Mouse (Mus musculus): ENCODE results near the gene Impg1. TPM values are rescaled to one million over a fixed set of nuclear protein-coding genes. Genes with fewer than 3 reads are reported as not detected.

The Impg1 gene
- not detected for total RNA-seq (2021)
- long read RNA-seq: 0 reads

DNA sequence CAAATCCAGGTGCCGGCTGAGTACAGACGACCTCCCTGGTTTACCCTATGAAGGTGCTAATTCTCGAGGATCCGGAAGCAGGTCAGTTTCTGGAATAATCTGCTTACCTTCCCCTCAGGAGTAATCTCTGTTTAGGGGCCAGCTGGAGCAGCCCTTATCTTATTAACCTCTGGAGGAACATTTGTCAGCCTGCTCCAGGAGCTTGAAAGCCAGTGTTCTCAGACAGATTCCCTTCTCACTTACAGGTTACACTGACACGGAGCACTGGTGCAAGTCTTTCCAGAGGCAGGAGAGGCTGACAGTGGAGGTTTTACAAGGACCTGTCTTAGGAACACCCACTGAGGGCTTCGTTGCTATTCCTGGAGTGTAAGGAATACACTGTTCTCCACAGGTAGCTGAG is at the start of gene Impg1:
Gene Impg1, minus strand, starts transcription at position 101 of the 400 bp plus-strand sequence.
- no peak for DNase-seq (ENCODE audit: low spot score in 2 of 2)

DNA sequence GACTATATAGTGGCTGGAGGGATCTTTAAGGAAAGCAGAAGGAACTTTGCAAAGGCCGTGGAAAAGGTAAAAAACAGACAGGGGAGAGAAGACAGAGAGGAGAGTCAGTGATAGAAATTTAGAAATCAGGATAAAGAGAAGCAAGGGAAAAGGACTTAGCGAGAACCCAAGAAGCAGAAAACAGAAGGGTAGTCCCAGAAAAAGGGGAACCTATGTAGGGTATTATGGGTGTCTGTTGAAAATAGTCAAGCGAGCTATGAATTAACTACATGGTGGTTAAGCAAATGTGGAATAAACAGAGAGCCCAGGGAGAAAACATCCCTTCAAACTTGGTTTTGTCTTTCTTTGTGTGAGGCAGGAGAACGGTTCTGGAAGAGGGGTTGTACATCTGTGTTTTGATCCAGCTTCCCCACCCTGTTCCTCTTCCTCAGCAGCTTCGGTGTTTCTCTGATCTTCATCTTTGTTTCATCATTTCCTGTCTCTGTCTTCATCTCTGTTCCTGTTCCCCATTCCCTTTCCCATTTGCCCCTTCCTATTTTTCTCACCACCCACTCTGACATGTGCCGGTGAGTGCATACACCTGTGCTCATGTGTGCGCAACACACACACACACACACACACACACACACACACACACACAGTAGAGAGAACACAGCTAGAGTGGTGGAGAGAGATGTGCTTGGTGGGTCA is 44.3 kb upstream of the Impg1 start:
- DNase-seq (ENCODE audit: low spot score in 2 of 2): no peak

DNA sequence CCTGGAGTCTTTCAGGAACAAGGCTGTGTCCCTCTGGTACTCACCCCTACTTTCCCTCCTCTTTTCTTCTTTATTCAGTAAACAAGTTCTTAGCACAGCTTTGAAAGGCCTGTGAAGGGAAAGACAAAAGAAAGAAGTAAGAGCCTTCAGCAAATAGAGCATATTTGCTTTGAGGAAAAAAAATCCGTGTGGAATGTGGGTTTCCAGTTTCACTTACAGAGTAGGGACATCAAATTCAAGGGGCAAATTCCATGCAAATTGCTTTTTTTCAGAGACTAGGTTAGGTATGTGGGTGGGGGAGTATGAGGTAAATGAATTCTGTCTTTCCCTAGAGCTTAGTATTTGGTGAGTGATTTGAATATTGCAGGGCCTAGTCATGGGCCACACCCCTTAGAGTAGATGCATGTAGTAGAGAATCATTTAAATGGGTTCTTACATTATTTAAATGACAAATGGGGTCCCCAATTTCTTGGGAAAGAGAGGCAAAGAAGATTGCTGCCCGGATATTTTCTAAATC is 39.3 kb upstream of the Impg1 start:
- DNase-seq (ENCODE audit: low spot score in 2 of 2): no peak

DNA sequence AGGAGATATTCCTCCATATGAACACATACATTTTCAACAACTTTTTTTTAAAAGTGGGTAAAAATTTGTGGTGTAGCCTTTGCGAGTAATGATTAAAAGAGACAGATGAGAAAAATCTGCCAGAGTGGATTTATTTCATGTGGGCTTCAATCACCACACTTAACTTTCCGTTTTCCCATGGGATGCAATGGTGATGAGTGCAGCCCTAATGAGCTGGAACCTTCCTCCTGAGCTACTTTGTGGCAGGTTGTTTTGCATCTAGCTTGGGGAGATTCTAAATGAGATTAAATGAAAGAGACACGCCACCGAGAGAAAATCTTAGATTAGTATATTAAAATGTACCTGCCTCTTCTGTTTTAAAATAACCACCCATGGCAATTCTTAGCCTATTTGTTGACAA is 26.3 kb upstream of the Impg1 start:
- no peak for DNase-seq (ENCODE audit: low spot score in 2 of 2)

DNA sequence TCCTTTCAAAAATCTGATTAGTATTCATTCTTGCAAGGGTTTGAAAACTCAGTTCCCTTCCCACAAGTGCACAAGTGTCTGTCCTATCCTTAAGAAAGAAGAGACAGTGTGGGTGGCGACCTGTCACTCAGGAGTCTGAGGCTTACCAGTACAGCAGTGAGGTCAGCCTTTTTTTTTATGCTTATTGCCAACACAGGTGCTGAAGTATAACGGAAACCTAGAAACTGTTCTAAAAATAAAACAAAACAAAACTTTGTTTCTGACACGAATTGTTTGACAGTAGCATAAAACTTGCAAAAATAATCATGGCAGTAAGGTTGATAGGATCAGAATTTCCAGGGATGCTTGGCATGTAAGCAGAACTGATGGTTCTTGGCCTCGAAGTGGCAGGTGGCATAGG is 4.9 kb downstream of the Impg1 start:
- no peak for DNase-seq (ENCODE audit: low spot score in 2 of 2)

DNA sequence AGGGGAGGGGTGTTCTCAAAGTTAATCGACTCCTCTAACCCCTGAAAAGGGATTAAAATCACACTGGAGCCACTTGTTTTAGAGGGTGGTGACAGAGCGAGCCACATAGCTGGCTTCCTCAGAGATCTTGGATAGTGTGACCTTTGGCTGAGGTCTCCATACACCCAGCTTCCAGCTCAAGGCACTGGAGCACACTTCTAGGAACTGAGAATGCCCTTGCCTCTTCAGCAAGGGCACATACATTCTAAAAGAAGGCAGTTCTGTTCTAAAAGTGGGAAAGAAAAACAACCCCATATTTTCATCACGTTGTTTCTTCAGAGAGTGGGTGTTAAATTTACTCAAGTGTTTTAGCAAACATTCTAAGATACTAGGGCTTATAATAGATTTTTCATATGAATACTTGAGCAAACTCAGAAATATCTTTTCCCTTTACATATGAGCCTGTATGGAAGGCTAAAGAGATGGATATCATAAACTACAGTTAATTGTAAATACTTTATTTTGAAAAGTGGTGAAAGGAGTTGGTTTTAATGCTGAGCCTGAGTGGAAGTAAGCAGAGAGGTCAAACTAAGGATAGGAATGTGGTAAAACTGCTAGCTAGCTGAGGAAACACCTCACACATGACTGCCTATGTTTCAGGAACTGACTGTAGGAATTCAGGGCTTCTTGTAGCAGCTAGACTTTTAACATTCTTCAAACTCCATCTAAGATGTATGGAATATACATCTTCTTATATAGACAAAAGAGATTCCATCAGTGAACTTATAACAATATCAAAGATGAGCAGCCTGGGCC is 14.6 kb downstream of the Impg1 start:
- DNase-seq (ENCODE audit: low spot score in 2 of 2): no peak

DNA sequence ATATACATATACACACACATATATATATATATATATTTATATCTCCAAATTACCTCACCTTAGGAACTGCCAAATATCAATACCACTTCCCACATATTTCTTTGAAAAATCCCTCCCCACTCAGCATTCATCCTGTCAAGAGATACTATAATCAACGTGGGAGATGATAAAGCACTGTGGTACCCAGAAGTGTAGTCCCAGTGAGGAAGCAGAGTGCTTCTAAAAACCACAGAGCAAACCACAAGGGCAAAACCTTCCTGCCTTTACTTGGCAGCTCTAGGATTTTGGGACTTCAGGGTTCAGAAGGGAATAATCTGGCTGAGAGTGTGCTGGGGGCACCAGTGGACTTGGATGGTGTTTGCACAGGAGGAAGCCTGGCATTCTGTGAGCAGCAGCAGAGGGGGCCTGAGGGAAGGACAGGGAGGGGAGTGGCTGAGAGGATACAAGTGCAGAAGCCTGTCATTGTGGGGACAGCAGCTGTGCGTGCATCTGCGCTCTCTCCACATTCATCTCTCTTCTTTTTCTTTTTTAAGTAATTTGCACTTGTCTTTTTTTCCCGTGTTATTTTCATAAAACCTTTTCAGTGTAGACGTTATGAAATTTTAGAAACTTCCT is 24.1 kb downstream of the Impg1 start:
- no peak for DNase-seq (ENCODE audit: low spot score in 2 of 2)

DNA sequence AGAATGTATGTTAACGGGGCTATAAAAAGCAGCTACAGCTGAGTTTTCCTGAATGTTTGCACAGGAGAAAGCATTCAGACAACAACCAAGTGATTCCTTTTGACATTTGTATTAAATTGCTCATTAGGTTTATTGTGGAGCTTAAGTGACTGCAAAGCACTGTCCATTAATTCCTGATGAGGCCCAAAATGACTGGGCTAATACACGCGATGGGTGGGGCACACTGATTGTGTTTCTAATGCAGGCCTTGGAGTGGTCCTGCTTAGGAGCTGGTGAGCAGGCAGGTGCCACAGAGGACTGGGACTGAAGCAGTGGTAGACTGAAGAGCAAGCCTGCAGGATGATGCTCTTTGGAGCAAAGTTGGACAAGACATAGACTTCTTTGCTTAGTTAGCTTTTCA is 73.9 kb downstream of the Impg1 start:
- no peak for DNase-seq (ENCODE audit: low spot score in 2 of 2)

DNA sequence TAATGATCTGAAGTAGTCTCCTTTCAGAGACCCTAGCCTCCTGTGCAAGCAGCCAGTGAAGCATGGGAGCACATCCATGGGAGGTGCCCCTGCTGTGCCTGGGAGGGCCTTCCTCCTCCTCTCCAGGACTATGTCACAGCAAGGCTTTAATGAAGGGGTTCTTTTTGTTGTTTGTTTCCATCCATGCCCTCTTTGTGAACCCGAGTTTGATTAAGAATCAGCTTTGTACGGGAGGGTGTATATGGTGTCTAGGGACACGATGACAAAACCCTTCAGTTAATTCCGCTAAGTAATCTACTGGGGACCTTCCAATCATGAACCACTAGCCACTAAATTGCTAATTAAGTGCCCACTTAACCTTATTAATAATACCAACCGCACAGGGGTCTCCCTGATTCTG is 74.3 kb downstream of the Impg1 start:
- no peak for DNase-seq (ENCODE audit: low spot score in 2 of 2)

DNA sequence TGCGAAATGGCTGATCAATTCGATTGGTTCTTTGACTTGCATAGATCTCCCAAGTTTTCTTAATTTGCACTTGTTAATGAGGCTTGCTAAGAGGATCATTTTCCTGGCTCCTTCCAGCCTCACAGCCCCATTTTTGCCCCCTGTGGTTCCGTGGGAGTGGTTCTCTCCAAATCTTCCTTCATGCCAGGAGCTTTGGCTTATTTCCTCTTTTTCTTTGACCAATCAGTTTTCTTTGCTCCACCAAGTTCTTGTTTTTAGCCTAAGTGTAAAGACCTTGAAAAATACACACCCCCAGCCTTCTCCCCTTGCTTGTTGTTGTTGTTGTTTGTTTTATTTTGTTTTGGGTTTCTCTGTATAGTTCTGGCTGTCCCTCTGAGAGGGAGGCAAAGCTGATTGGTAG is 77.4 kb downstream of the Impg1 start:
- DNase-seq (ENCODE audit: low spot score in 2 of 2): no peak

DNA sequence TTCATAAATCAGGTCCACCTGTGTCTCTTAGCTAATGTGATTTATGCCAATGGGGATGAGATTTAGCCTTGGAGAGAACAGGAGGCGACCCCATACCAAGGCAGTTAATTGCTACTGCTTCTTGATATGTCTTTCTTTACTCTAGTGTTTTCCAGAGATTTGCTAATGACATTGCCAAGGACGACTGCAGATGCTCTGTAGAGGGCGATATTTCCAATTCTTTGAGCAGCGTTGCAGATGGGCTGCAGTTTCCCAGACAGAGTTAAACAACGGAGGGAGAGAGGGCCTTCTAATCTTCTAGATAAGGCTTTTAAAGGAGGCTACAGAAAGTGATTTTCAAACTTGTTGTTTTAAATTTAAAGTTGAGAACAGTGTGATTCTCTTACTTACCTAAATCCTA is 78.8 kb downstream of the Impg1 start:
- no peak for DNase-seq (ENCODE audit: low spot score in 2 of 2)

DNA sequence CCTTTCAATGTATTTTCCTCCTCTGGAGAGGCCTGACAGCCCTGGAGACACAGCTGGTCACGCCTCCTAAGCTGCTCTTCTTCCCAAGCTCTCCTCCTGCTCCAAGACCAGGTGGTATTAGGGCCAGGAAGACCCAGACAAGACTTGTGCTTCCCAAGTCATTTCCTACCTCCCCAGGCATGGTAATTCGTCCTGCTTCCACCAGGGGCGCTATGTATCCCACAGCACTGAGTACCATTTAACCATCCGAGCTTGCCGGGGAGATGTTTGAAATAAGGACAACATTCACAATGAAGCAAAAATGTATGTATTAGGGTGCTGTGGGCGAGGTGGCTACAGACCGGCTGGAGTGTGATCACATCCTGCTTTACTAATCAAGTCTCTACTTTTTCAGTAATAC is 79.3 kb downstream of the Impg1 start:
- DNase-seq (ENCODE audit: low spot score in 2 of 2): peak; percentile 38 to 41

DNA sequence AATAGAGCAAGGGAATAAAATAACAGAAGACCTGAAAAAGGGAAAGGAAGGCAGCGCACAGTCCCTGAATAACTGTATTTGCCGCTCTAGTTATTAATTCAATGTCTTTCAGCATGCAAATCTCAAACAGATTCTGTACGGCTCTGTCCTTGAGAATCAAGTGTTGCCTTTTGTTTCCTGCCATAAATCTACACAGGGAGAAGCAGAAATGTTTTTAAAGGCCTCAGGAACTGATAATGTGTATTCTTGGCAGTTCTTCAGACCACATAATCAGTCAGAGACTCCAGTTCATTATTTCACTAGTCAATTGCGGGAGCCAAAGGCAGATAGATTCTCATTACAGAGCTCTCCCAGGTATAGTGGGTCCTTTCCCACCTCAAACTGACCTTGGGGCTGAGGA is 82.6 kb downstream of the Impg1 start:
- no peak for DNase-seq (ENCODE audit: low spot score in 2 of 2)

DNA sequence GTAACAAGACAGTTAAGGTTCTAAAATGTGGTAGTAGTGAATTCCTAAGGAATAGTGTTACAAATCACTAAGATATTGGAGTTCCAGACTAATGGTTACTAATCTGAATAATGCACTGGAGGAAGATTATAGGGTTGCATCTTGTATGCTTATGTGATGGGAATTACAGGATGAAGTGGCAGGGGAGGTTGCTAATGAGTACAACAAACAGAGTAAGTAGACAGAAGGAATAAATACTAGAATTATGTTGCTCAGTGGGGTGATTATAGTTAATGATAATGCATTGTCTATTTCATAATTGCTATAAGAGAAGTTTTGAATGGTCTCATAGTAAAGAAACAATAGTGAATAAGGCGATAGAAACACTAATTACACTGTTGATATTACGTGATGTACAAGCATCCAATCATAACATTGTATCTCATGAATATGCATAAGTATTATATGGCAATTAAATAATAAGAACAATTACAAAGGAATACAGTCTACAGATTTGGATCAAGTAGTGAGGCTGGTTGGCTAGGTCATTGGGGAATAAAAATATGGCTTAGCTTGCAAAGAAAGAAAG is 85.1 kb downstream of the Impg1 start:
- DNase-seq (ENCODE audit: low spot score in 2 of 2): no peak

DNA sequence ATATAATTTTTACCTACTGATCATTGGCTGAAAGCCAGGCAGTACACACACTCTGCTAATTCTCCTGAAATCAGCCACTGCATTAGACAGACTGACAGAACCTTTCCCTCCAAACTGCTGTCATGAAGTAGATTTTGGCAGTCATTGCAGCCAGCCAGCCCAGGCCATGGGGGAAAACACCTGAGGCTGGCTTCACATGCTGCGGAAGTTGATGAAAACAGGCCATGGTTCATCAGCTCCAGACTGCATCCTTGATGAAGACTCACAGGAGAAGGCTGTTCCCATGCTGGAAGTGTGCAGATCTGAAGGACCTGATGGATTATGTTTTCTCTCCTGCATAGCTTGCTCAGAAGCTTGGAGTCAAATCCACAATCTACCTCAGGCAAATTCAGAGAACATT is 91.2 kb downstream of the Impg1 start:
- no peak for DNase-seq (ENCODE audit: low spot score in 2 of 2)

DNA sequence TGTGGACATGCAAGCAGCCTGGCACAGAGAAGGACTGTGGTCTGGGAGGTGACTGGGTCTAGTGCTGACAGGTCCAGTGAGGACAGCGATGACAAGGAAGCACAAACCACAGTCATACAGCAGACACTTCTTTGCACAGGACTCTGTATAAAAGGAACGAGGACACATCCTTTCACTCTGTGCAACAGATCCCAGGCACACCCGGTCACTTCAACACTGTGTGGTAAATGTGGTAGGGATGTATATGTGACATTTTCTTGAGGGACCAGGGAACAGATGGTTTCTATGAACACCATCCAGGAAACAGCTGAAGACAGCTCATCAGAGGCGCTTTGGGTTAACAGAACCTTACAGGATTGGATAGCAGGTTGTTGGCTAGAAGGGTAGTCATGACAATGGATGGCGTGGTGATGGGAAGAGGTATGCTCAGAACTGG is 92.0 kb downstream of the Impg1 start:
- no peak for DNase-seq (ENCODE audit: low spot score in 2 of 2)

DNA sequence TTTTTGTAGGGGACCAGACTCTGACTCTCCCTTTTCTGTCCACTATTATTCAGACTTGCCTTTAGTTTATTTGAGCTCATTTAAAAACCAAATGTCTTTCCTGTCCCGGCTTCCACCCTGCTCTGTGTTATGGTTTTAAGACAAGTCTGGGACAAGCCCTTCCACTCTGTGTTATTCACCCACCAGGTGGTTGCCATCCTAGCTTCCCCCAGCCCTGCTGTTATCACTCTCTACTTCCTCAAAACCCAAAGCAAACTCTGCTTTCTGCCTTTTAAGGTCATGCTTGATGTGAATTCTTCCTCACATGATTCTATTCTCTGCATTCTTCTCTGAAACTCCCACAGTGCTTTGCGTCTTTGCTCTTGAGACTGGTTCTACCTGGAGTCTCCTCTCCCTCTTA is 96.6 kb downstream of the Impg1 start:
- no peak for DNase-seq (ENCODE audit: low spot score in 2 of 2)

DNA sequence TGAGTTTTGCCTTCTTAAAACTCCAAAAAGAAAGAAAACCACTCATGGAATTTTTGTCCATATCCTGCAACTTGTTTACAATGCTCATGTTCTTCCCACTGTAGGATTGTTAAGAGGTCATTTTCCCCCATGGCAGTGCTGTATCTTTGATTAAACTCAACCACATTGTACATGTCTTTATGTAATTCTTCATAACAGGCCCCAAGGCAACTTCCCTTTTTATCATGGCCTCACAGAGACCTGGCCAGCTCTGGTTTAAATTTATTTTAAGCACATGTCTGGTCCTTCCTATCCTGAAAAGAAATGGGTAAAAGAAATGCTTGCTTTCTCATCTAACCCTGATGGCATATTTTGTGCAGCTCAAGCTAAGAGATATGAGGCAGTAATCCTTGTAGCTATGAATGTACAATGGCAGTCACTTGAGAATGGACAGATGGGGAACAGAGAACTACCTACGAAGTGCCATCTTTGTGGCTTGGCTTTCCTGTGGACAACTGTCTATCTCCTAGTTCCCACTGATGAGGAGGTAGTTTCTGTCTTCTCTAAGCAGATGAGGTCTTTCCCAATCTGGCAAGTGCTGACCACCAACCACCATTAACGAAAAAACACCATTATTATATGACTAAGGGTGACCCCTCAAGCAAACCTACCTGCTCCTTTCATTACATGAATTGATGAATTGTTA is 97.6 kb downstream of the Impg1 start:
- DNase-seq (ENCODE audit: low spot score in 2 of 2): no peak

DNA sequence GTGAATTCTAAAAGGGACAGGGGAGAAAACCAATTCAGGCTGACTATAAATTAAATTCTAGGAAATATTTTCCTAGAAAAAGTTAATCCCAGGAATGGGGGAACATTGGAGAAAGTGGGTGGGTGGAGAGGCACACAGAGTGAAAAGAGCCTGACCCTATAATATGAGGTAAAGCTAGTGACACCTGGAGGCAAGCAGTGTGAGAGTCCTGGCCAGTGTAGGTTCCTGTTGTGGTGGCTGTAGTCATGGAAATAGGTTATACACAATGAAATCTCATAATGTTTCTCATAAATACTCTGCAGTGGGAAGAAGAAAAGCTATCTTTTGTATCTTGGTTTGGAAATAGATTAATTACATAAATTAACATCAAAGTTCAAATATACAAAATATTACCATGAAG is 105.2 kb downstream of the Impg1 start:
- no peak for DNase-seq (ENCODE audit: low spot score in 2 of 2)

DNA sequence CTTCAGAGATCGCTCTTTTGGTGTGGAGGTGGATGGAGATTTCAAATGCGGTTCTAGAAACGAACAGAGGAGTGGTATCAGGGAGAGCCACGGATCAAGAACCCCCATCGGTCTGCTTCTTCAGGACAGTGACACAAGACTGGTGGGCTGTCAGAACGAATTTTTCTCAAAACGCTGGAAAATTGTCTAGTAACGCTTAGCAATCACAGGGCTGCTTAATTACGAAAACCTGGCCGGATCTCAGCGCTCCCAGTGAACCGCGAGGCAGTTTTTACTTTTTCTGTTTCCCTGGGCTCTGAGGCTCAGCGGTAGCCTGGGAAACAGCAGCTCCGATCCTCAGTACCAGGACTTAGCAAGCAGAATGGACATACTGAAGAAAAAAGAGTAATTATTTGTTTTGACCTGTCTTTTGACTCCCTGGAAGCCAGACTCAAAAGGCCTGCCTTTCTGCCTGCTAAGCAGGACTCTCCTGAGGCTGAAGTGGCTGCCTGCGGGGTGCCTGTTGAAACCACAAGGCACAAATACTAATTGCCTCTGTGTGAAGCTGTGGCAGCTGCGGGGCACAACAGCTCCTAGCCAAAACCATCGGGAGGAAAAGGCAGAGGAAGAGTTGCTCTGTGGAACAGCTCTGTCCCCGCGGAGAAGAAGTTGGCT is 113.5 kb downstream of the Impg1 start:
- DNase-seq (ENCODE audit: low spot score in 2 of 2): peak in 1 of 2 experiments; percentile 43

DNA sequence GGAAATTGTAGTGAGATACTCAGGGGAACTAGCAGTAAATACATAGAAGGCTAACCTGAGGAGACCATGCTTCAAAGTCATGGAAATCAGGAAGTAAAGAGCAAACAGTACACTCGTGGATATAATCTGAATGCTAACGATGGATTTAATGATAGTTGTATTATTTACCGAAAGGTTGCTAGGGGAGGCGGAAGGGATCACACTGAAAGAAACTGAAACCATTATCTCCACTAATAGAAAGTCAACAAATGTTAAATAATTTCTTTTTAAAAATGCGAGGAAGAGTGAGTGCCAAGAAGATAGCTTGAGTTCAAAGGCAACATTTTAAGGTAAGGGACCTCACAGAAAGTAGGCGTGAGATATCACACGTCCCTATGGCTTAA is 114.0 kb downstream of the Impg1 start:
- no peak for DNase-seq (ENCODE audit: low spot score in 2 of 2)

Data from layer of hippocampus, postnatal 10 days (tissue).